Mouse (Mus musculus) heart, postnatal 0 days (tissue): ENCODE measurements around the gene Trpm1. TPM values are rescaled to one million over a fixed set of nuclear protein-coding genes. Genes with fewer than 3 reads are reported as not detected.

Source experiments
- ATAC-seq: fragments of 200-750 bp; cut with Nextera tagmentation; 2 replicates; pipeline ENCODE4 v1.8.0; 2017; ENCODE audit warnings: low read depth, moderate number of reproducible peaks, moderate library complexity; ENCODE audit not compliant: insufficient read depth
- DNase-seq: peaks from one replicate; pipeline ENCODE4 v3.0.0-alpha.2; 2016; ENCODE audit warnings: low spot score
- H3K27ac ChIP-seq: fragments of 300-500 bp; sonication (generic); 2 replicates; pipeline ENCODE4 v1.5.1; 2014; ENCODE audit warnings: low read depth, mild to moderate bottlenecking
- H3K27me3 ChIP-seq: fragments of 300-500 bp; sonication (generic); 2 replicates; pipeline ENCODE4 v1.6.1; 2014; ENCODE audit warnings: low read length, mixed read lengths; ENCODE audit not compliant: control insufficient read depth, insufficient read depth
- H3K36me3 ChIP-seq: fragments of 300-500 bp; sonication (generic); replicated peaks from 2 replicates; pipeline ENCODE4 v1.6.1; 2014; ENCODE audit warnings: low read length, mixed read lengths; ENCODE audit not compliant: control insufficient read depth, insufficient read depth
- H3K4me1 ChIP-seq: fragments of 300-500 bp; sonication (generic); 2 replicates; pipeline ENCODE4 v1.6.1; 2014; ENCODE audit warnings: antibody characterized with exemption; ENCODE audit not compliant: control insufficient read depth, insufficient read depth
- H3K4me2 ChIP-seq: fragments of 300-500 bp; sonication (generic); 2 replicates; pipeline ENCODE4 v1.6.1; 2014; ENCODE audit warnings: low read depth, mild to moderate bottlenecking, low read length, moderate library complexity
- H3K4me3 ChIP-seq: fragments of 300-500 bp; sonication (generic); 2 replicates; pipeline ENCODE4 v1.5.1; 2014; ENCODE audit warnings: low read depth, low read length
- H3K9ac ChIP-seq: fragments of 300-500 bp; sonication (generic); replicated peaks from 2 replicates; pipeline ENCODE4 v1.6.1; 2014; ENCODE audit warnings: low read depth, low read length, mixed read lengths
- H3K9me3 ChIP-seq: fragments of 300-500 bp; sonication (generic); replicated peaks from 2 replicates; pipeline ENCODE4 v1.6.1; 2016; ENCODE audit warnings: low read length; ENCODE audit not compliant: control insufficient read depth
- CTCF ChIP-seq: IDR thresholded peaks from 2 replicates; pipeline ENCODE4 v1.5.1; 2016; ENCODE audit warnings: antibody characterized with exemption, control low read depth, low read depth
- EP300 ChIP-seq: IDR thresholded peaks from 2 replicates; pipeline ENCODE4 v1.6.1; 2016; ENCODE audit warnings: antibody characterized with exemption, low read depth
- WGBS: fragments of 180-500 bp; shearing (Covaris S2); extraction: QIAGEN DNeasy Blood & Tissue Kit; methylation state at CpG from one replicate; pipeline ENCODE4 v1.1.7; 2014; 5-methylcytosine and 5-hydroxymethylcytosine counted together
- polyA plus RNA-seq: library from polyadenylated mRNA; unstranded; fragments of >200 nt; fragmentation: Nextera tagmentation; extraction: Ambion mirVana; gene quantifications from 2 replicates; pipeline ENCODE4 v1.2.1, GENCODE M21; 2015
- total RNA-seq: library from RNA; depleted of rRNA; stranded (reverse); fragments of >200 nt; gene quantifications from 2 replicates; pipeline ENCODE4 v1.2.3, GENCODE M21; 2014; ENCODE audit warnings: low replicate concordance

Gene Trpm1
- total and polyA plus RNA-seq, 2 experiments from 2014 or later: 0.14 TPM; not detected in 1

GRCm38 (mm10) chr7:64278526-64278925, 124.9 kb downstream of the Trpm1 start:
- Histone ChIP-seq H3K4me3 (no peak overlapping the region), H3K9me3 (no peaks in the 10 kb centered on the region), H3K27ac (no peak overlapping the region), H3K27me3 (no peaks in the 10 kb centered on the region), H3K4me1 (no peaks in the 10 kb centered on the region), H3K36me3 (no peaks in the 10 kb centered on the region), H3K4me2 (no peak overlapping the region), H3K9ac (no peak overlapping the region)
- no peak for TF ChIP-seq CTCF
- TF ChIP-seq EP300: no peak
- 69% methylated on average over 1 of the region's 1 CpGs for WGBS
- DNase-seq: no peak
- ATAC-seq: no peak

DNA sequence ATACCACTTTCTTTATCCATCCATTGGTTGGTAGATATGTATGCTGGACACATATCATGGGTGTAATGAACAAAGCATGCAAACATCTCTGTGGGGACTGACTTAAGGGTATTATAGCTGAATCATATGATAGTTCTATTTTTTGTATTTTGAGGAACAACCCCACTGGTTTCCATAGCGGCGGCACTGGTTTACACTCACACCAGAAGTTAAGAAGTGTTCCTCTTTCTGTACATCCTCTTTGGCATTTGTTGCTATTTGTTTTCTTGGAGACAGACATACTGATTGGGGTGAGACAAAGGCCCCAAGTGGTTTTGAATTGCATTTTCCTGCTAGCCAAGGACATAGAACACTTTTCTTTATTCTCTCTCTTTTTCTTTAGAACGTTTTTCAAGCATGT, 125.9 kb downstream of the Trpm1 start:
- no peak for ATAC-seq
- H3K36me3 ChIP-seq: no peaks in the 10 kb centered on the region
- no peak for DNase-seq
- no peak overlapping the region for H3K9ac ChIP-seq
- H3K9me3 ChIP-seq: no peaks in the 10 kb centered on the region
- H3K4me2 ChIP-seq: no peak overlapping the region
- H3K4me1 ChIP-seq: no peaks in the 10 kb centered on the region
- no peak for TF ChIP-seq CTCF
- no peak for TF ChIP-seq EP300
- H3K27ac ChIP-seq: no peak overlapping the region
- H3K4me3 ChIP-seq: no peak overlapping the region
- 76% methylated on average over 3 of the region's 3 CpGs for WGBS
- no peaks in the 10 kb centered on the region for H3K27me3 ChIP-seq

GRCm38 (mm10) chr7:64286566-64286965, 132.9 kb downstream of the Trpm1 start:
- no peak for DNase-seq
- Histone ChIP-seq H3K27me3 (no peaks in the 10 kb centered on the region), H3K9me3 (no peaks in the 10 kb centered on the region), H3K4me1 (0 out of 2 replicates have a peak, but pooled peaks cover 4% of the 10 kb centered on the region), H3K4me3 (no peak overlapping the region), H3K36me3 (no peaks in the 10 kb centered on the region), H3K27ac (no peak overlapping the region), H3K4me2 (no peak overlapping the region), H3K9ac (no peak overlapping the region)
- TF ChIP-seq CTCF (no peak), EP300 (no peak)
- ATAC-seq: no peak

GRCm38 (mm10) chr7:64287414-64288091, 133.9 kb downstream of the Trpm1 start, which contains the start of gene Mtmr10:
Gene Mtmr10, plus strand, starts transcription at chr7:64287653.
- DNase-seq (peak; percentile 92), ATAC-seq (peak; percentile 99)
- under 1% methylated on average over 77 of the region's 77 CpGs for WGBS
- Histone ChIP-seq H3K27me3 (no peaks in the 10 kb centered on the region), H3K4me2 (peak within 1 kb of the TSS; percentile 78), H3K27ac (peak within 1 kb of the TSS; percentile 87), H3K4me3 (peak within 1 kb of the TSS; percentile 83), H3K9ac (peak within 1 kb of the TSS; percentile 79), H3K4me1 (0 out of 2 replicates have a peak, but pooled peaks cover 4% of the 10 kb centered on the region), H3K9me3 (no peaks in the 10 kb centered on the region), H3K36me3 (no peaks in the 10 kb centered on the region)
- TF ChIP-seq CTCF (peak; percentile 34), EP300 (peak; percentile 65; the same call in 1 of the 2 replicates)

GRCm38 (mm10) chr7:64289416-64289815, 135.8 kb downstream of the Trpm1 start:
- no peak overlapping the region for H3K9ac ChIP-seq
- H3K4me1 ChIP-seq: 0 out of 2 replicates have a peak, but pooled peaks cover 4% of the 10 kb centered on the region
- H3K4me2 ChIP-seq: no peak overlapping the region
- no peak for ATAC-seq
- 94% methylated on average over 7 of the region's 7 CpGs for WGBS
- no peaks in the 10 kb centered on the region for H3K9me3 ChIP-seq
- no peak overlapping the region for H3K4me3 ChIP-seq
- H3K27me3 ChIP-seq: no peaks in the 10 kb centered on the region
- TF ChIP-seq CTCF: no peak
- no peak for TF ChIP-seq EP300
- no peak overlapping the region for H3K27ac ChIP-seq
- no peak for DNase-seq
- no peaks in the 10 kb centered on the region for H3K36me3 ChIP-seq

- no peak overlapping the region for H3K4me3 ChIP-seq
- no peak for DNase-seq
- no peak overlapping the region for H3K27ac ChIP-seq
- 89% methylated on average over 6 of the region's 6 CpGs for whole genome bisulfite sequencing
- H3K9me3 ChIP-seq: no peaks in the 10 kb centered on the region
- 0 out of 2 replicates have a peak, but pooled peaks cover 4% of the 10 kb centered on the region for H3K4me1 ChIP-seq
- no peak overlapping the region for H3K4me2 ChIP-seq
- H3K9ac ChIP-seq: no peak overlapping the region
- TF ChIP-seq CTCF (no peak), EP300 (no peak)
- H3K27me3 ChIP-seq: no peaks in the 10 kb centered on the region
- H3K36me3 ChIP-seq: no peaks in the 10 kb centered on the region
- ATAC-seq: no peak
Measured at GRCm38 (mm10) chr7:64290431-64290830, 136.8 kb downstream of the Trpm1 start.
